Mouse (Mus musculus): ENCODE results near the gene Gfy. TPM values are rescaled to one million over a fixed set of nuclear protein-coding genes. Genes with fewer than 3 reads are reported as not detected.
"Not testable (repeated sequence)": the region's sequence is repeated elsewhere in the genome, so short reads cannot be mapped to it uniquely, and the experiment has no call there.

The Gfy gene
- polyA plus RNA-seq, 1 experiment from 2014 or later, result not detected

- ATAC-seq (ENCODE audit: insufficient number of reproducible peaks, low FRiP score, low TSS enrichment, low read depth), result no peak
- no peak for DNase-seq (ENCODE audit: low spot score)
- 6% methylated on average over 33 of the region's 35 CpGs for WGBS
- H3K4me1 ChIP-seq (ENCODE audit: control insufficient read depth, insufficient read depth, low read length), result peaks cover 12% of the 10 kb centered on the region; the same call in 1 of the 2 replicates
- H3K27me3 ChIP-seq (ENCODE audit: control insufficient read depth, insufficient read depth, low read length), result peaks cover 87% of the 10 kb centered on the region
- no peak overlapping the region for H3K9ac ChIP-seq (ENCODE audit: low read length)
- no peaks in the 10 kb centered on the region for H3K36me3 ChIP-seq (ENCODE audit: control insufficient read depth, insufficient read depth, low read length)
- H3K4me2 ChIP-seq (ENCODE audit: low read depth, severe bottlenecking), result peak overlapping the region; percentile 12; the same call in 1 of the 2 replicates
- no peaks in the 10 kb centered on the region for H3K9me3 ChIP-seq (ENCODE audit: control insufficient read depth, low read length)
- H3K27ac ChIP-seq (replicated peaks; ENCODE audit: low read depth, low read length), result no peak overlapping the region
- H3K4me3 ChIP-seq (ENCODE audit: low read depth, low read length), result 0 out of 2 replicates have a peak overlapping the region, but pooled peaks have one; percentile 3
These were observed 2.2 kb upstream of the Gfy start for GRCm38 (mm10) chr7:45181540-45181939.

DNA sequence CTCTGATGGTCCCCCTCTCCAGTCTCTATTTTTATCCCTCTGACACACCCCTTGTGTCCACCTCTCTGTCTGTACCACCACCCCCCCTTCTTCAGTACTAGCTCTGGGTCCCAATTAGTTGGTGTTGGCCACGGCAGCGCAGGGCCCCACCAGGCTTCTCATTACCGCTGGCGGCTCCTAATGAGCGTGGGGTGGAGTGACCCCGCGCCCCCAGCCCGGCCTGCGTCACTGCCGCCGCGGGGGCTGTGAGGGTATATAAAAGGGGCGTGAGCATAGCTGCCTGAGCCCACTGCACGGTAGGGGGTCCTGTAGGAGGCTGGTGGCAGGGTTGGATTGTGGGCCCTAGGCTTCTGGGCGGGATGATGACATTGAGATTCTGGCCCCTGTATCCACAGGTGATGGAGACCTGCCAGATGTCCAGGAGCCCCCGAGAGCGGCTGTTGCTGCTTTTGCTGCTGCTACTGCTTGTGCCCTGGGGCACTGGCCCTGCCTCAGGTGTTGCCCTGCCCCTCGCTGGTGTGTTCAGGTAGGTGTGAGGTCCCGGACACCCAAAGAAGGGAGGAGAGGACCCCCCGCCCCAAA, 1.6 kb upstream of the Gfy start, which contains the start of gene Pth2:
Gene Pth2, plus strand, starts transcription at position 100 of the 582 bp plus-strand sequence.
- peak within 1 kb of the TSS; percentile 12; the same call in 1 of the 2 replicates for H3K4me2 ChIP-seq (ENCODE audit: low read depth, severe bottlenecking)
- no peaks in the 10 kb centered on the region for H3K36me3 ChIP-seq (ENCODE audit: control insufficient read depth, insufficient read depth, low read length)
- no peak for ATAC-seq (ENCODE audit: insufficient number of reproducible peaks, low FRiP score, low TSS enrichment, low read depth)

GRCm38 (mm10) chr7:45178550-45178949, 819 bp downstream of the Gfy start:
- H3K36me3 ChIP-seq (ENCODE audit: control insufficient read depth, insufficient read depth, low read length), result no peaks in the 10 kb centered on the region
- H3K9me3 ChIP-seq (ENCODE audit: control insufficient read depth, low read length), result 0 out of 2 replicates have a peak, but pooled peaks cover 3% of the 10 kb centered on the region
- 0 out of 2 replicates have a peak, but pooled peaks cover 13% of the 10 kb centered on the region for H3K4me1 ChIP-seq (ENCODE audit: control insufficient read depth, insufficient read depth, low read length)
- no peak overlapping the region for H3K27ac ChIP-seq (replicated peaks; ENCODE audit: low read depth, low read length)
- H3K4me3 ChIP-seq (ENCODE audit: low read depth, low read length), result no peak overlapping the region
- H3K4me2 ChIP-seq (ENCODE audit: low read depth, severe bottlenecking), result no peak overlapping the region
- ATAC-seq (ENCODE audit: insufficient number of reproducible peaks, low FRiP score, low TSS enrichment, low read depth) (no peak), DNase-seq (ENCODE audit: low spot score) (no peak)
- H3K9ac ChIP-seq (ENCODE audit: low read length), result no peak overlapping the region
- WGBS, result 21% methylated on average over 7 of the region's 7 CpGs
- H3K27me3 ChIP-seq (ENCODE audit: control insufficient read depth, insufficient read depth, low read length), result peaks cover 92% of the 10 kb centered on the region

More for the DNA sequence above, 1.6 kb upstream of the Gfy start, which contains the start of gene Pth2:
- 14% methylated on average over 19 of the region's 20 CpGs for WGBS
- Histone ChIP-seq H3K27ac (replicated peaks; ENCODE audit: low read depth, low read length) (no peak within 1 kb of the TSS), H3K27me3 (ENCODE audit: control insufficient read depth, insufficient read depth, low read length) (peaks cover 92% of the 10 kb centered on the region), H3K9ac (ENCODE audit: low read length) (no peak within 1 kb of the TSS), H3K4me1 (ENCODE audit: control insufficient read depth, insufficient read depth, low read length) (peaks cover 11% of the 10 kb centered on the region; the same call in 1 of the 2 replicates), H3K4me3 (ENCODE audit: low read depth, low read length) (0 out of 2 replicates have a peak within 1 kb of the TSS, but pooled peaks have one; percentile 3), H3K9me3 (ENCODE audit: control insufficient read depth, low read length) (no peaks in the 10 kb centered on the region)
- DNase-seq (ENCODE audit: low spot score), result no peak

- peak overlapping the region; percentile 10 for H3K4me2 ChIP-seq (ENCODE audit: low read depth, severe bottlenecking)
- ATAC-seq (ENCODE audit: insufficient number of reproducible peaks, low FRiP score, low TSS enrichment, low read depth) (no peak), DNase-seq (ENCODE audit: low spot score) (no peak)
- WGBS, result 2% methylated on average over 28 of the region's 31 CpGs
- H3K36me3 ChIP-seq (ENCODE audit: control insufficient read depth, insufficient read depth, low read length), result no peaks in the 10 kb centered on the region
- H3K27me3 ChIP-seq (ENCODE audit: control insufficient read depth, insufficient read depth, low read length), result peaks cover 79% of the 10 kb centered on the region
- H3K4me3 ChIP-seq (ENCODE audit: low read depth, low read length), result peak overlapping the region; percentile 12; the same call in 1 of the 2 replicates
- H3K9ac ChIP-seq (ENCODE audit: low read length), result no peak overlapping the region
- 0 out of 2 replicates have a peak, but pooled peaks cover 3% of the 10 kb centered on the region for H3K9me3 ChIP-seq (ENCODE audit: control insufficient read depth, low read length)
- H3K4me1 ChIP-seq (ENCODE audit: control insufficient read depth, insufficient read depth, low read length), result 0 out of 2 replicates have a peak, but pooled peaks cover 8% of the 10 kb centered on the region
- H3K27ac ChIP-seq (replicated peaks; ENCODE audit: low read depth, low read length), result no peak overlapping the region
These were observed 3.0 kb downstream of the Gfy start for GRCm38 (mm10) chr7:45176356-45176755.

GRCm38 (mm10) chr7:45175929-45176328, 3.4 kb downstream of the Gfy start:
- Histone ChIP-seq H3K4me1 (ENCODE audit: control insufficient read depth, insufficient read depth, low read length) (0 out of 2 replicates have a peak, but pooled peaks cover 5% of the 10 kb centered on the region), H3K36me3 (ENCODE audit: control insufficient read depth, insufficient read depth, low read length) (no peaks in the 10 kb centered on the region), H3K27ac (replicated peaks; ENCODE audit: low read depth, low read length) (no peak overlapping the region), H3K9ac (ENCODE audit: low read length) (no peak overlapping the region), H3K4me2 (ENCODE audit: low read depth, severe bottlenecking) (peak overlapping the region; percentile 10), H3K27me3 (ENCODE audit: control insufficient read depth, insufficient read depth, low read length) (peaks cover 79% of the 10 kb centered on the region), H3K9me3 (ENCODE audit: control insufficient read depth, low read length) (0 out of 2 replicates have a peak, but pooled peaks cover 3% of the 10 kb centered on the region), H3K4me3 (ENCODE audit: low read depth, low read length) (peak overlapping the region; percentile 12; the same call in 1 of the 2 replicates)
- 2% methylated on average over 23 of the region's 23 CpGs for WGBS
- no peak for ATAC-seq (ENCODE audit: insufficient number of reproducible peaks, low FRiP score, low TSS enrichment, low read depth)
- no peak for DNase-seq (ENCODE audit: low spot score)

DNA sequence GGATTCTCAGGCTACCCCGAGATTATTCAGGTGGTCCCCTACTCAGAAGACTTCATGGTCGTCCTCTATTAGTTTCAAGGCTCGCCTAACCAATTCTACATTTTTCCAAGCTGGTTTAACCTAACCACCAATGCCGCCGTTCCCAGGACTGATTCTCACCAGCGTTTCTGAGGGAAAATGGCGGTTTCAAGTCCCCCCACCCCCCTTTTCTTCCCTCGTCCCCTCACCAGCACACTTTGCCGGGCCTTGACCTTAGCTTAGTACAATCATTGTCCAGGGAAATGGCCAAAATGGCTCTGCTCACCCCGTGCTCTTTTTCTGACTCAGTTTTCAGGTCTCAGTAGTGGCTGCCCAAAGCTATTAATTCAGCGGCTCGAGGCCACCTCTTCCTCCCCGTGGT, 4.0 kb downstream of the Gfy start:
- no peak for DNase-seq (ENCODE audit: low spot score)
- H3K27ac ChIP-seq (replicated peaks; ENCODE audit: low read depth, low read length), result no peak overlapping the region
- peaks cover 3% of the 10 kb centered on the region; the same call in 1 of the 2 replicates for H3K9me3 ChIP-seq (ENCODE audit: control insufficient read depth, low read length)
- no peaks in the 10 kb centered on the region for H3K36me3 ChIP-seq (ENCODE audit: control insufficient read depth, insufficient read depth, low read length)
- H3K27me3 ChIP-seq (ENCODE audit: control insufficient read depth, insufficient read depth, low read length), result peaks cover 74% of the 10 kb centered on the region
- no peak overlapping the region for H3K9ac ChIP-seq (ENCODE audit: low read length)
- WGBS, result 6% methylated on average over 13 of the region's 13 CpGs
- H3K4me1 ChIP-seq (ENCODE audit: control insufficient read depth, insufficient read depth, low read length), result 0 out of 2 replicates have a peak, but pooled peaks cover 3% of the 10 kb centered on the region
- ATAC-seq (ENCODE audit: insufficient number of reproducible peaks, low FRiP score, low TSS enrichment, low read depth), result no peak
- H3K4me2 ChIP-seq (ENCODE audit: low read depth, severe bottlenecking), result no peak overlapping the region
- H3K4me3 ChIP-seq (ENCODE audit: low read depth, low read length), result no peak overlapping the region

GRCm38 (mm10) chr7:45174567-45175280, 4.6 kb downstream of the Gfy start:
- WGBS, result 7% methylated on average over 25 of the region's 29 CpGs
- Histone ChIP-seq H3K27me3 (ENCODE audit: control insufficient read depth, insufficient read depth, low read length) (peaks cover 68% of the 10 kb centered on the region), H3K27ac (replicated peaks; ENCODE audit: low read depth, low read length) (no peak overlapping the region), H3K9me3 (ENCODE audit: control insufficient read depth, low read length) (peaks cover 9% of the 10 kb centered on the region), H3K4me2 (ENCODE audit: low read depth, severe bottlenecking) (no peak overlapping the region), H3K4me1 (ENCODE audit: control insufficient read depth, insufficient read depth, low read length) (0 out of 2 replicates have a peak, but pooled peaks cover 3% of the 10 kb centered on the region), H3K36me3 (ENCODE audit: control insufficient read depth, insufficient read depth, low read length) (no peaks in the 10 kb centered on the region), H3K9ac (ENCODE audit: low read length) (no peak overlapping the region), H3K4me3 (ENCODE audit: low read depth, low read length) (0 out of 2 replicates have a peak overlapping the region, but pooled peaks have one; percentile 5)
- ATAC-seq (ENCODE audit: insufficient number of reproducible peaks, low FRiP score, low TSS enrichment, low read depth) (no peak), DNase-seq (ENCODE audit: low spot score) (peak; percentile 40)

- not testable (repeated sequence) for ATAC-seq (ENCODE audit: insufficient number of reproducible peaks, low FRiP score, low TSS enrichment, low read depth); DNase-seq (ENCODE audit: low spot score); H3K27ac ChIP-seq (replicated peaks; ENCODE audit: low read depth, low read length); H3K4me1 ChIP-seq (ENCODE audit: control insufficient read depth, insufficient read depth, low read length); H3K4me3 ChIP-seq (ENCODE audit: low read depth, low read length); H3K36me3 ChIP-seq (ENCODE audit: control insufficient read depth, insufficient read depth, low read length); H3K4me2 ChIP-seq (ENCODE audit: low read depth, severe bottlenecking); H3K9ac ChIP-seq (ENCODE audit: low read length)
- 38% methylated on average over 1 of the region's 1 CpGs for WGBS
- Histone ChIP-seq H3K27me3 (ENCODE audit: control insufficient read depth, insufficient read depth, low read length) (peaks cover 67% of the 10 kb centered on the region), H3K9me3 (ENCODE audit: control insufficient read depth, low read length) (peaks cover 17% of the 10 kb centered on the region)
These were observed 5.6 kb downstream of the Gfy start for GRCm38 (mm10) chr7:45173772-45174171.
